In the genomic region with DNA sequence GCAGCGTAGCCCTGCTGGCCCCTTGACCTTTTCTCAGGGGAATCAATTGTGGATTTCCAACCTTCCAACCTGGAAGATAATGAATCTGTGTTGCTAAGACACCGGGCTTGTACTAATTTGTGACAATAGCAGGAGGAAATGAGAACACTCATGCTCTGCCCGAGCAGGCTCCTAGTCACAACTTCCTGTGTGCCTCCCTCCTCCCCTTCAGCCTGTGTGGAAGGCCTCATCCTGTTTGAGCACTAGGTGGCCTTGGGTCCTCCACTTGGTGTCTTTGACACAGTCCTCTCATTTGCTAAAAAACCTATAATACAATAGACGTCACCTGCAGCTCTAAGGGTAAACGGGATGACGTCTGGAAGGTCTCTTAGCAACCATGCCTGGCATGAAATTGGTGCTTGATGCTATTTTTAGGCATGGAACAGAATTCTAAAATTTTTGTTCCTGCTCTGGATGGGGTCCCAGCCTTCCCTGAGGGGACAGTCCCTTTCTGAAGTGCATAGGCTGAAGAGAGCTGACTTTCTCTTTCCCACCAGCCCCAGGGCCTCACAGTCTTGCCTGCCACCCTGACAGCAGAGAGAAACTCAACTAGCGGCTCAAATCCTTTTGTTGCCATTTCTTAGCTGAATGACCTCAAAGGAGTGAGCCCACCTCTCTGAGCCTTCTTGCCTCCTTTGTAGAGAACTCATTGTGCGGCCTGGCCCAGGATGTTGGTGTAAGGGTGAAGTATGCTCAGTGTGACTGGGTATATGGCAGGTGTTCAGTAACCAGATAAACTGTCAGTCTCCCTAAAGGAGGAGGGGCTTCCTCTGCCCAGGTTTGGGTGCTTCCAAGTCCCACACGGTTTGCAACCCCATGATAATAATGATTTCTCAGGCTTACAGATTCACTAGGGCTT, we compare ENCODE assay signal across 10 mouse cellular contexts.
DNase-seq lines count a peak whose midpoint lies in the region; ATAC-seq and TF ChIP-seq lines count a peak whose summit lies in the region.
"Had no signal": no experiment of that assay in that cellular context is flagged by ENCODE, and none has a peak within 500 bp of the region (broad histone marks: within the 10 kb centered on the region; RNA-seq: fewer than 3 reads in every experiment).

No protein-coding gene starts in this region.

- DNase-seq in cerebellum, adult 2 months = peak; percentile 45 to 64
- DNase-seq in lung, postnatal 14 days = no peak
- peak; percentile 49 for DNase-seq in heart, postnatal 4 days
- DNase-seq in telencephalon, adult 2 months (ENCODE audit: low read depth, low spot score) = peak; percentile 73
- DNase-seq in testis, postnatal 14 days (ENCODE audit: low spot score) = no peak

- H3K4me2 ChIP-seq in lung, embryonic 16.5 days (ENCODE audit: low read depth, low read length) = no peak overlapping the region
- H3K4me2 ChIP-seq: embryonic facial prominence, embryonic 13.5 days; limb, embryonic 12.5 days had no signal

- H3K4me1 ChIP-seq in cerebellum, adult 2 months (ENCODE audit: control insufficient read depth, insufficient read depth, low read length) = peaks cover 13% of the 10 kb centered on the region; the same call in 1 of the 2 replicates
- H3K4me1 ChIP-seq in lung, embryonic 16.5 days (replicated peaks; ENCODE audit: control insufficient read depth, insufficient read depth, low read length) = peaks cover 7% of the 10 kb centered on the region

- no peaks in the 10 kb centered on the region for H3K27me3 ChIP-seq in cerebellum, adult 2 months (ENCODE audit: control insufficient read depth, insufficient read depth, low read length)
- no peaks in the 10 kb centered on the region for H3K27me3 ChIP-seq in lung, embryonic 16.5 days (ENCODE audit: control insufficient read depth, insufficient read depth, low read depth, low read length)
- H3K27me3 ChIP-seq: embryonic facial prominence, embryonic 13.5 days; limb, embryonic 12.5 days had no signal

- H3K36me3 ChIP-seq in lung, embryonic 16.5 days (ENCODE audit: control insufficient read depth, insufficient read depth, low read length) = no peaks in the 10 kb centered on the region
- no peaks in the 10 kb centered on the region for H3K36me3 ChIP-seq in macrophage (ENCODE audit: inconsistent target)
- H3K36me3 ChIP-seq: embryonic facial prominence, embryonic 13.5 days; limb, embryonic 12.5 days had no signal

- TF ChIP-seq POLR2A in cerebellum, adult 2 months (IDR thresholded peaks at IDR 0.05; ENCODE audit: borderline replicate concordance, insufficient read depth, low read length) = no peak

- no peak overlapping the region for H3K9ac ChIP-seq in lung, embryonic 16.5 days (ENCODE audit: low read length)
- H3K9ac ChIP-seq: embryonic facial prominence, embryonic 13.5 days; limb, embryonic 12.5 days had no signal

- no peak for ATAC-seq in cerebellum, adult (ENCODE audit: insufficient number of reproducible peaks, low FRiP score, low TSS enrichment)
- ATAC-seq in lung, embryonic 16.5 days (ENCODE audit: low read depth) = peak; percentile 57

- WGBS in cerebellum, adult 2 months = 44% methylated on average over 9 of the region's 9 CpGs
- 54% methylated on average over 9 of the region's 9 CpGs for WGBS in lung, embryonic 16.5 days
- 57% methylated on average over 9 of the region's 9 CpGs for WGBS in macrophage (ENCODE audit: missing documents)

- H3K79me2 ChIP-seq in macrophage (ENCODE audit: inconsistent target) = no peaks in the 10 kb centered on the region

- TF ChIP-seq CTCF in cerebellum, adult 2 months (IDR thresholded peaks at IDR 0.05; ENCODE audit: borderline replicate concordance, insufficient read depth, low read depth, low read length) = no peak

- no peak overlapping the region for H3K4me3 ChIP-seq in cerebellum, adult 2 months (replicated peaks; ENCODE audit: insufficient read depth, low read depth, low read length)
- H3K4me3 ChIP-seq in lung, embryonic 16.5 days (ENCODE audit: low read length) = no peak overlapping the region
- no peak overlapping the region for H3K4me3 ChIP-seq in macrophage (ENCODE audit: inconsistent target)
- H3K4me3 ChIP-seq: embryonic facial prominence, embryonic 13.5 days; limb, embryonic 12.5 days had no signal

- H3K9me3 ChIP-seq in lung, embryonic 16.5 days (ENCODE audit: control insufficient read depth, low read length) = no peaks in the 10 kb centered on the region
- H3K9me3 ChIP-seq: embryonic facial prominence, embryonic 13.5 days; limb, embryonic 12.5 days had no signal

- no peak overlapping the region for H3K27ac ChIP-seq in cerebellum, adult 2 months (ENCODE audit: insufficient read depth, low read length)
- H3K27ac ChIP-seq in lung, embryonic 16.5 days (ENCODE audit: low read length) = 0 out of 2 replicates have a peak overlapping the region, but pooled peaks have one; percentile 5
- H3K27ac ChIP-seq in macrophage = peak overlapping the region; percentile 31
- H3K27ac ChIP-seq: embryonic facial prominence, embryonic 13.5 days; limb, embryonic 12.5 days had no signal

Comparison
In these comparisons a context has a peak if more than half of its experiments do, and no peak if none do; other contexts are left out.
1. DNase-seq: peak in cerebellum, adult 2 months (2 of 2), heart, postnatal 4 days (single experiment) and telencephalon, adult 2 months (single experiment); none in lung, postnatal 14 days (single experiment) and testis, postnatal 14 days (single experiment).